Mouse (Mus musculus): ENCODE data around the gene Aff3.
A peak's percentile ranks its signal among the peaks of the same experiment; 100 is the strongest.

The Aff3 gene

DNA sequence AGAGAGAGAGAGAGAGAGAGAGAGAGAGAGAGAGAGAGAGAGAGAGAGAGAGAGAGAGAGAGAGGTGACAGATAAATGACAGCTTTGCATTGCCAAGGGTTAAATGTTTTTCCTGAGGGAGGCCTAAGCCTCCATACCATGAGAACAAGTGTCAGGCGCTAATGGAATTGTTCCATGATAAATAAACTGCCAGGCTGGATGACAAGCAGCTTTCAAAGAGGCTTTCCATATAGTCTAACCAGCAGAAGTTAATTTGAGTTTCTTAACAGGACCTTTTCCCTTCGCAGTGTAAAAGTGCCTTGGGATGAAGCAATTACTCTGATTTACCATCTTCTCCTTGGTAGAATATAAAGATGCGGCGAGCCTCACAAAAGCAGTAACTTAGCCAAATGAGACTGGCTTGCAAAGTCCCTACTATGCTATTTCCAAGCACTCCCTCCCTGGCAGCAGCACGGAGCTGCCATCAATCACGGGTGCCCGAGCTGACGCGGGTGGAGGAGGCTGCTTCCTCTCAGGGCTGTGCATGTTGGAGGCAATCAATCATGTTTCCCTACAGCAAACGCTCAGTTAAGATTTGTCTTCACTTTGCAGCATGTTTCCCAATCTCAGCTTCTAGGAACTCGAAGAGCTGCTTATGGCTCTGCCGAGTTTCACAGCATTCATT is 119.3 kb downstream of the Aff3 start:
- DNase-seq (ENCODE audit: low spot score in 2 of 2) = no peak

DNA sequence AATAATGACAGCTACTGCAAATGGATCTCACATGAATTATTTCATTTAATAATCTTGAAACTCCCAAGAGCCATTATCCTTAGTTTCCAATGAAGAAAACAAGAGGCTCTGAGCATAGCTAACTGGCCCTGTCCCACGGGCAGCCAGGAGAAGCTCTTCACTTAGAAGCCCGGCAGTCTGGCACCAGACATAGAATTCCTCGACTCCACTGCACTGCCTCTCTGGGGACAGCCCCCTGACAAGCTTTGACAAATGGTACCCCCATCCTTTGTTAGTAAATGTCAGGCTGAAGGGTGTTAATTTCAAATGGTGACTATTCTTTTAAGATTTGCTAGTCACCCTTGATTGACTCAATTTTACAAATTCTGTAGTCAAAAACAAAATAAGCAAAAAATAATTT is 120.3 kb downstream of the Aff3 start:
- DNase-seq (ENCODE audit: low spot score in 2 of 2) = no peak

DNA sequence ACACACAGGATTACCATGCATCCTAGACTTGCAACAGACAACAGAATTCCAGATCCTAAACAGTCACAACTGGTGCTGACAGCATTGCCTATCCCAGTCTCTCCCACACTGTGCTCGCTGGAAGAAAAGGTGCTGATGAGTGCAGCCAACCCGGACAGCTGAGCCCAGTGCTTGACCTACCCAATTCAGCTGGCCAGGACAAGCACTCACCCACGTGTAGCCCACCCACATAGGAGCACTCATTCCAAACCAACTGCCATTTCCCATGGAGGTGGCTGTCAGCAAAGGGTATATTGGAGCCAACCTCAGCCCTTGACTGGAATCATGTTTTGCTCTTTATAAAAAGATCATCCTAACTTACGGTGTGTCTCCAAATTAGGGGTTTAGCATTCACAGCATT is 123.2 kb downstream of the Aff3 start:
- DNase-seq (ENCODE audit: low spot score in 2 of 2) = peak in 1 of 2 experiments; percentile 39

DNA sequence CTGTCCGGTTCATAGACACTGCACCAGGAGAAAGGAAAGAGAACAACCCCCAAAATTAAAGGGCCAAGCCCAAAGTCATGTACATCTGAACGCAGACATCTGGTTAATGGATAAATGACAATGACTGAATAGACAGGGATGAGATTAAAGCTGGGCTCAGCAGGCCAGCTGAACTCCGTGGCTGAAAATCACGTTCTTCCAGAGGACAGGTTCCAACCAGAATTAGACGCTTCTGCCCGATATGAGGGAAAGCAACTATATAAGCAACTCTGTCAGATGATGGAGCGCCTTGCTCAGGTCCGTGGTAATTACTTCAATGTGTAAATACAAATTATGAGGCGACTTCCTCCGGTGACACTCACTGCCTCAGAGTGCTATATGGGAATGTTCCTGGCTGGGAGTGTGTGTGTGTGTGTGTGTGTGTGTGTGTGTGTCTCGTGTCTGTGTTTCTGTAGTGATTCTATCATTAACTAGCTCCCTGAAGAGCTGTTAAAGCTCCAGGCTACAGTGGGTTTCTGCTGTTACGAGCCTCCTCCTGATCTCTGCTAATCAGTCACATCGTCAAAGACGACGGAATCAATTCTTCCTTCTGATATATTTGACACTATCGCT is 127.7 kb downstream of the Aff3 start:
- no peak for DNase-seq (ENCODE audit: low spot score in 2 of 2)

DNA sequence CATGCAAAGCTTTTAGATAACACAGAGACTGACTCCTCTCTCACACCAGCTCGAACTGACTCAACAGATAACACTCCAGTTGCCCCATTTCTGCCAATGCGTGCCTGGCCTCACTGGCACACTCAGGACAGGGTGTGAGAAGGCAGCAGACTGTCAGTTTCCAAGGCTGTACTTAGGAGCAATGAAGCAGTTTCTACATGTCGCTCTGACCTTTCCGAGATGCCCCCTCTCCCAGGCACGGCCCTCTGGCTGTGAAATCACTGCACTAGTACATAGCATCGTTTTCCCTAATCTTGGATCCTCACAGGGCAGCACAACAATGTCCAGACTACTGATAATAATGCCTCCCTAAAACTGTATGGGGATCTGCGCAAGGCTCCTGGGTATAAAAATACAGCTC is 132.2 kb downstream of the Aff3 start:
- DNase-seq (ENCODE audit: low spot score in 2 of 2) = no peak

DNA sequence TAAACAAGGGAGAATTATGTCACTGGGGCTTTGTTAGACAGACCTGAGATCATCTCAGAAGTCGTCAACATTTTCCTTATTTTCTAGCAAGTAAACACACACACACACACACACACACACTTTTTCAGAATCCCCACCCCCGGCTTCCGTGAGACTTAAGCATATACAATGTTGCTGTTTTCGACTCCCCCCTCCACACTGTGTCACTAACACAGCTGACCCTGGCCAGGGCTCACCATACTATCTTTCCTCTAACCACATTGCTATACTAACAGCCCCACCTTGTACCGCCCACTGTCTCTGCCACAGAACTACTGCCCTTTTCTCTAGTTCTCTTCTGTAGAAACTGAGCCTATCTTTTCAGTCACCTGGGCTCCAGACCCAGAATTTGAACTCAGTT is 136.1 kb downstream of the Aff3 start:
- no peak for DNase-seq (ENCODE audit: low spot score in 2 of 2)

DNA sequence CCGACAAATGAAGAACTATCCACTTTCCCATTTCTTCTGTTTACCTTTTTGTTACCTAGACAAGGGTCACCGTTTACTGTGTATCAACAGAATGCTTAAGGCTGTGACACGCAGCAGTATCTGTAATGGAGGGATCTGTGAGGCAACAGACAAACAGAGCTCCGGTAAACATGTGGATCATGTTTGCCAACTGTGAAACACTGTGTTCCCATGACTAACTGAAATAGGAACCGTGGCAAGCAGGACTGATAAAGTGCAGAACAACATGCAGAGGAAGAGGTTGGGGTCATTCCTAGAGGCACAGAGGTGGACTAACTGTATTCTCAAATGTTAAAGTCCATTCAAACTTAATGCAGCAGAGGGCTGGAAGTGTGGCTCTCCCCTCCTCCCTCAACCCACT is 138.2 kb downstream of the Aff3 start:
- no peak for DNase-seq (ENCODE audit: low spot score in 2 of 2)

DNA sequence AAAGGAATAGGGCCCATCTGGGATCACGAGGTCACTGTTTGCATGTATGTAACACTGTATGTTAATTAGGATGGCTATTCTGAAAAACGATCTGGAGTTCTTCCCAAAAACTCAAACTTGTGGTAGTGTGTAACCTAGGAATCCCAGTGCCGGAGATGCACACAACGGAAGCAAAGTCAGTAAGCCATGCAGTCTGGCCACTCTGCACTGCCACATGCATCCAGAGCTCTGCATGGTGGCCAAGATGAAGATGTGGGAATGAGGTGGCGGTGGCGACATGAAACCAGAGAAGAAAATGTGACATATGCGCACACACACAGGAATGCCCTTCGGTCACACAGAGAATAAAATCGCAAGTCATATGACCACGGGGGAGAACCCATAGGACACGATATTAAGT is 143.1 kb downstream of the Aff3 start:
- no peak for DNase-seq (ENCODE audit: low spot score in 2 of 2)

DNA sequence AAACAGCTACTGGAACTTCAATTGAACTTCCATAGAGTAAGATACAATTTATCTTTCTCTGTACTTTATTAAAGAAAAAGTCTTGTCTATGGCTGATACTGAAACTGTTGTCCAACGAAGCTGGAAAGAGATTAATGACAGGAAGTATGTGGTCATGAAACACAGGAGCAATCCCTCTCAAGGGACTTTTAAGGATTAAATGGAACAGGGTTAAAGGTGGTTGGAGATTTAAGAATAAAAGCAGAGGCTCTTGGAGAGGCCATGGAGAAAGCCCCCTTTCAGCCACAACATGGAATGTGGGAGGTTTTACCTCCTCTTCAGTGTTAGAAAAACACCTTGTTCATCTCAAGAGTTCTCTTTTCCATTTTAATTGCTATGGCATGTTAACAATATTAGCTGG is 148.5 kb downstream of the Aff3 start:
- DNase-seq (ENCODE audit: low spot score in 2 of 2) = no peak

DNA sequence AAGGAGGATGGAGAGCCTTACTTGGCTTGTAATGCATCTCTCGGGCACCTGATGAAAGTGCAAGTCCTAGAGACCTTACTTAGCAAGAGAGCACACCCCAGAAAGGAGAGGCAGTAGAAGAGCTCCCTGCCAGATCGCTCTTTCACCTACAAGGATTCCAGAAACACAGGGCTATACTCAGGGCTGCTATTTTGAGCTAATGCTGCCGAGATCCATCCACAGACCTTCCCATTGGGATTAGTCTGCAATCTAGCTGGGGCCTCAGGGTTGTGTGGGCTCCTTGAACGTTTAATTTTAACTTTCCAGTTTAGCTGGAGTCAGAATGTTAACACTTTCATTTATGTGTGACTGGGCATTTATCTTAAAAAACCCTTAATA is 150.1 kb downstream of the Aff3 start:
- DNase-seq (ENCODE audit: low spot score in 2 of 2) = no peak

DNA sequence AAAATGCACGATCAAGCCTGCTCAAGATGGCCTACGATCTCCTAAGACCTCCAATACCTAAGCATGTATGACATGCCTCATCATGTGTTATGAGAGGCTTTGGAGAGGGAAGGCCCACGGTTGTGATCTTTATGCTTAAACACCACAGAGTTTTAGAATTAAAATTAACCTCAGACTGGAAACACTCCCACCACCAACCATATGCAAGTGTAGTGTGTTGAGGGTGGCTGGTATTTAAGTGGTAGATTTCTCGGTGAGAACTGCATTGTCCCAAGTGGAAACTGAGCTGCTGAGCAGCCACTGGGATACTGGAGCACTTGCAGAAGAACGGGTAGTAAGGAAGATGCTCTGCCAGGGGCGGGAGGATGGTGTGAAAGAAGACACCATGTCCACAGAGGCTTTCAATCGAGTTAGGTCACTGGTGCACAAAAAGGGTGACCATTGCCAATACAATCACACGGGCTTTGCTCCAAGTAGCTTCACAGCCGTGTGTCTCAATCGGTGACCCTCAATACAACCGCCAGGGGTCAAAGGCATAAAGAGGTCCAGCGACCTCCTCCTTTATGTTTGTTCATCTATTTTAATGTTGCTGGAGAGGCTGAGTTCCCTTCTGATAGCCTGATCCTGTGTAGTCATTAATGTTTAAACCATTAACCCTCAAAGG is 150.7 kb downstream of the Aff3 start:
- no peak for DNase-seq (ENCODE audit: low spot score in 2 of 2)

DNA sequence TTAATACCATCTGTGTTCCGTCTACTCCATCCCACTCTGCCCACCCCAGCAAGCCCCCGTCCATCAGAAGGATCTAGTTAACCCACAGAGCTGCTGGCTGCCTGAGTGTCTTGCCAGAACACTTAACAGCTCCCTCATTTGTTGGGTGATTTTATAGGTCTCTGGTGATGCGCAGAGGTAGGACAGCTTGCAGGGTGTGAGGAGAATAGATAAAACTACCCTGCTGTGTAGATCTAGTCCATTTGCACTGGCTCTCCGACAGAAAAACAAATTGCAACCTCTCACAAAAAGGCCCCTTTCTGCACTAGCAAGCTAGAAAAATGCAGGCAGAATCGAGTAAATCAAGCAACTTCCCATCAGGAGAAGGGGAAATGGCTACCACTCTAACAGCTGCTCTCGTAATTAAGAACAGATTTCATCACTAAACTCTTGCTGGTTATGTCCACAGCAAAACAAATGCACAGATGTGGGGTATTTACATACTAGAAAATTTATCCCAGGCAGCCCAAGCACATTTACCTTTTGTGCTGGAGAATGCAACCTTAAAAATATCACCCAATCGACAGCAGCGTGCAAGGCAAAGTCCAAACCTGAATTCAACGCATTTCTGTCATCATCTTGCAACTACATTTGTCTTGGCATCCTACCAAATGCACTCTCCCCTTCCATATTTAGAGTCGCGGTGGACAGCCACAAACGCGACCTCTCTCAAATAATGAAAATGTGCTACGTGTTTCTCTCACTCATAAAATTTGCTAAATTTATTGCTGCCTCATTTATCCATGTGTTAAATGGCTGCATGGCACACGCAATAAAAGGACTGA is 152.3 kb downstream of the Aff3 start:
- DNase-seq (ENCODE audit: low spot score in 2 of 2) = no peak

DNA sequence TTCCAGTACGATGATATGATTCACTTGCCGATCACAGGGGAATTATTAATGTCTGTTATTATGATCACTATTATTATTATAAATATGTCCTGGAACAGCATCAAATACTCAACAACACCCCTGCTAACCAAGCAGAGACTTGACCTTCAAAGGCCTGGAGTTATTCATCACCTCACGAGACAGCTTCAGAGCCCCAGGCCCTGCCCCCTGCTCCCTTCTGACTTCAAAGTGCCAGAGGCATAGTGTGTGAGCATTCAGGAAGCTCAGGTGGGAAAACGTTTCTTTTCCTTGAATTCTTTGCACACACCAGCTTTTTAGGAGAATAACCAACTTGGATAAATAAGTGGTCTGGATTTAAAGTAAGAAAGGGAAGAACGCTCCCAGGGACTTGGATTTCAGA is 153.7 kb downstream of the Aff3 start:
- DNase-seq (ENCODE audit: low spot score in 2 of 2) = no peak

DNA sequence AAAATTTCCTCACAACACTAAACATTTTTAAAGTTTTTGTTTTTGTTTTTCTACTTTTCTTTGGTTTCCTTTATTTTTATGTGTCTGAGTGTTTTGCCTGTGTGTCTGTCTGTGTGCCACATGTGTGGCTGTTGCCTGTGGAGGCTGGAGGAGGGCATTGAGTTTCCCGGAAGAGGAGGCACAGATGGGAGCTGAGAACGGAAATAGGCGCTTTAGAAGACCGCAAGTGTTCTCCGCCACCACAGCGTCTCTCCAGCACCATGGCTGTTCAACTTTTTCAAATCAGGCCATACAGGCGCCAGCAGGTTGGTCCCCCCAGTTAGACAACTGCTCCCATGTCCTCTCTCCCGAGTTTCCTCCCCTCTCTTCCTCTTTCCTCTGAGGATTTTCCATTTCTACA is 155.5 kb downstream of the Aff3 start:
- DNase-seq (ENCODE audit: low spot score in 2 of 2) = no peak

DNA sequence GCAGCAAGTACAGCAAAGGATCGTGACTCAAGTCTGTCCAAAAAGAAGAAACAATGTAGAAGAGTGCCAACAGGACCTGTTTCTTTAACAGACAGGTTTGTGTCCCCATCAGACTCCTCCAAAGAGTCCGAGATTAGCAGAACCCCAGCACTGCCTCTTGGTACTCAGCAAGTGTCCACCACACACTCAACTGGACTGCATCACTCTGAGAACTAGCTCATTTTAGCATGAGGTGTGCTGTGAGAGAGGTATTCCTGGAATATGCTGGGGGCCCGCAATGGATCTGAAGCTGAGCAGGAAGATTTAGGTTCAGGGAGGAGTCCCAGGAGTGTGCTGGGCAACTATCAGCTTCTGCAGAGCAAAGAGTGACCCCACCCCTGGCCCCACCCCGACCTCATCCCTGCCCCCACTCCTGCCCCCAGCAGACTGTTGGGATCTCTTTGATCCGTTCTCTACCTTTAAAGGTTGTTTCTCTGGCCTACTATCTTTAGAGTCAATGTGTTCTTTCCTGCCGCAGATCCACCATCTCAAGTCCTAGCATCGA is 157.0 kb downstream of the Aff3 start:
- no peak for DNase-seq (ENCODE audit: low spot score in 2 of 2)

DNA sequence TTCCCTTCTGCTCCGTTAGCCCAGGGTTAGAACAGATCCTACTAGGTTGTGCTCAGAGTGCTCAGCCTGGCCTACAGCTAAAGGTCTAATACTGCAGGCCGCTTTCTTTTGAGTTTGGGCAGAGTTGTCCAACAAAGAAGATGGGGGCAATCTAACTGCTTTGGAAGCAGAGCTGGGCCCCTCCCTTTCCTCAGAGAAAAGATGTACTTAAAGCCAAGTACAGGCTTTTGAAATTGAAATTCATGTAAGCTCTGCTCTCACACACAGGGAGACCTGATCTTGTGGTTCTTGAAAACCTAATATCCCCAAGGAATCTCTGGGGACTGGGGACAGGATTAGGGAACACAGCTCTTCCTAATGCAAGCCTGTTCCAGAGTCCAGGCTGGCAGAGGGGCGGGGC is 158.4 kb downstream of the Aff3 start:
- no peak for DNase-seq (ENCODE audit: low spot score in 2 of 2)

DNA sequence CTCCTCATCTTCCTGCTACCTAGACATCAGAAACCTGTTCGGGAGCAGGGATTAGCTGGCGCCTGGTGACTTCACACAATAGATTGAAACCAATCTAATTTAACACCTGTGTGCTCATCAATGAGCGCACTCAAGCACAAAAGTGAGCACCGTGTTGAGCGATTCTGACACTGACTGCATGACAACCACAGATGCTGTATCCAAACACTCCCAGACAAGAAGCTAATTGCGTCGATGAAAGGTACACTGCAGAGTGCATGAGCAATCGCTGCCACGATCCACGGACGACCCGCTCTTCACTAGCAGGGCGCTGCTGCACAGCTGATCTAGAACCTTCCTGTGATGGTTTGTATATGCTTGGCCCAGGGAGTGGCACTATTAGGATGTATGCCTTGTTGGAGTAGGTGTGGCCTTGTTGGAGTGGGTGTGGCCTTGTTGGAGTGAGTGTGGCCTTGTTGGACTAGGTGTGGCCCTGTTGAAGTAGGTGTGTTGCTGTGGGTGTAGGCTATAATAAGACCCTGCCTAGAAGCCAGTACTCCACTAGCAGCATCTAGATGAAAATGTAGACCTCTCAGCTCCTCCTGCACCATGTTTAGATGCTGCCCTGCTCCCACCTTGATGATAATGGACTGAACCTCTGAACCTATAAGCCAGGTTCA is 161.2 kb downstream of the Aff3 start:
- no peak for DNase-seq (ENCODE audit: low spot score in 2 of 2)

DNA sequence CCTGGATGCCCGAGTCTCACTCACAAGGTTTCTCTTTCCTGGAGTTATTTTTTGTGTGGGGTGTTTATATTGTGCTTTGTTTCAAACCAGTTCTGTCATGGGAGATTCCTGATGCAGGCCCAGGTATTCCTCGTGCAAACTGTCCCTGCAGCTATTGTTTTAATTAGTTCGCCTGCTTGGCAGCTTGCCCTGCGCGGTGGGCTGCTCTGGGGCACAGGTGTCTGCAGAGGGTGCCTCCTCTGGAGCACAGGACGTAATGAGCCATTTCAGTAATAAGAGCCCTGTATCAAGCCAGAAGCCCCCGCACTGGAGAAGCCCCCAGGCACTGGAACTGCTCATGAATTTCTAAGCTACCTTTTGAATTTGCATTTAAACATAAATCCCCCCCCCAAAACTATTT is 162.0 kb downstream of the Aff3 start:
- DNase-seq (ENCODE audit: low spot score in 2 of 2) = no peak

DNA sequence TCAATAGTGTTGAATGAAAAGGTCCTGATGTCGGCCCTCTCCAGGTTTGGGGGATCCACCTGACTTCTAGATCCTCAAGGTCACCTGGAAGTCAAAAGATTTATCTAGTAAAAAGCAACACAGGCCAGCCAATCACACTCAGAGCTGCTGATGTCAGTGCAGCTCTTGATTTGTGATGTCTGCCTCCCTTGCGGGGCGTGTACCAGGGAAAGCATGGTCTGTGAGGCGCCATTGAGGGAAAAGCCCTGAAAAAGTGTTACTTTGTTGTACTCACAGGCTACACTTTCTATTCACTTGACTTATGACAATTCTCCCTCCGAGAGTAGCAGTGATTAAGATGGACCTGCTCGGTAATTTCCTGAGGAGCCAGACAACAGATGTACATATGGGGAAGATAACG is 163.5 kb downstream of the Aff3 start:
- no peak for DNase-seq (ENCODE audit: low spot score in 2 of 2)

DNA sequence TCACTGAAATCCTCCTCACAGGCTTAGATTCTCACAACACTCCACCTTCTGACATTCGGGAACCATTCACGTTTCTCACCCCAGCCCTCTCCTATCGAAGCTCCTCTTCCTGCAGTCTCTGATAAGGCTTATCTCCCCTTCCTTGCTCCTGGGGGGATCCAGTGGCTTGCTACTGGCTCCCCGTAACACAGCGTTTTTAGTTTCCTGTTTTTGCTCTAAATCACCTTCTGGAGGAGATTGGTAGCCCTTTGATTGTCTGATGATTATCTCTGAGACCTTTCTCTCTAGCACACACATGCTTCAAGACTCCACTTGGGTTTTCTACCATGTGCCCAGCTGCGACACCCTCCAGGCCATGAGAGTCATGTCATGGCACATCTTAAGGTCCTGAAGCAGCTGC is 165.3 kb downstream of the Aff3 start:
- no peak for DNase-seq (ENCODE audit: low spot score in 2 of 2)

DNA sequence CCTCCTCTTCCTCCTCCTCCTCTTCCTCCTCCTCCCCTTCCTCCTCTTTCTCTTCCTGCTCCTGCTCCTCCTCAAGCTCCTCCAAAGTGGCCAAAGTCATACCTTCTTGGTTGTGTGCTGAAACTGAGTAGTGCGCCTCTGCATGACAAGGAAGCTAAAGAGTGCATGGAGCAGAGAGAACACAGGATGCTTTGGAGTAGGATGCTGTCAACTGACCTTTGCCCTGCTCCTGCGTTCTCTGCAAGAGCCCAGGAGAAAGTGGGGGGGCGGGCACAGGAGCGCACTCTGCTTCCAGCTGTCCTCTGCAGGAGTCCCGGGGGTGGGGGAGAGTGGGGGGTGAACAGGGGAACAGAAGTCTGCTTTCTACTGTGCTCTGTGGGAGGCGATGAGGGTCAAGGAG is 167.2 kb downstream of the Aff3 start:
- DNase-seq (ENCODE audit: low spot score in 2 of 2) = no peak

All from cerebellum, postnatal 4 days (tissue).